Mouse (Mus musculus) intestine, embryonic 16.5 days (tissue): ENCODE results near the gene B3gntl1. TPM values are rescaled to one million over a fixed set of nuclear protein-coding genes. Genes with fewer than 3 reads are reported as not detected.
A peak's percentile ranks its signal among the peaks of the same experiment; 100 is the strongest.

Experiments
- ATAC-seq: fragments of 200-750 bp; cut with Nextera tagmentation; 2 replicates; pipeline ENCODE4 v1.8.0; 2017; ENCODE audit warnings: moderate TSS enrichment, moderate library complexity
- H3K27ac ChIP-seq: fragments of 300-500 bp; sonication (generic); 2 replicates; pipeline ENCODE4 v1.5.1; 2014; ENCODE audit warnings: mild to moderate bottlenecking, low read length
- H3K27me3 ChIP-seq: fragments of 300-500 bp; sonication (generic); replicated peaks from 2 replicates; pipeline ENCODE4 v1.6.1; 2014; ENCODE audit warnings: low read length, control low read depth, mixed read lengths; ENCODE audit not compliant: control insufficient read depth, insufficient read depth
- H3K36me3 ChIP-seq: fragments of 300-500 bp; sonication (generic); 2 replicates; pipeline ENCODE4 v1.6.1; 2014; ENCODE audit warnings: low read length, control low read depth; ENCODE audit not compliant: control insufficient read depth, insufficient read depth
- H3K4me1 ChIP-seq: fragments of 300-500 bp; sonication (generic); 2 replicates; pipeline ENCODE4 v1.6.1; 2014; ENCODE audit warnings: low read length, control low read depth, mixed read lengths; ENCODE audit not compliant: control insufficient read depth, insufficient read depth
- H3K4me2 ChIP-seq: fragments of 300-500 bp; sonication (generic); 2 replicates; pipeline ENCODE4 v1.6.1; 2014; ENCODE audit warnings: low read depth, low read length, control low read depth
- H3K4me3 ChIP-seq: fragments of 300-500 bp; sonication (generic); 2 replicates; pipeline ENCODE4 v1.5.1; 2014; ENCODE audit warnings: mild to moderate bottlenecking, low read length
- H3K9ac ChIP-seq: fragments of 300-500 bp; sonication (generic); 2 replicates; pipeline ENCODE4 v1.6.1; 2014; ENCODE audit warnings: low read depth, low read length
- H3K9me3 ChIP-seq: fragments of 300-500 bp; sonication (generic); 2 replicates; pipeline ENCODE4 v1.6.1; 2016; ENCODE audit warnings: low read length, control low read depth; ENCODE audit not compliant: control insufficient read depth
- WGBS: fragments of 180-500 bp; shearing (Covaris S2); extraction: QIAGEN DNeasy Blood & Tissue Kit; methylation state at CpG from one replicate; pipeline ENCODE4 v1.1.7; 2014; 5-methylcytosine and 5-hydroxymethylcytosine counted together
- polyA plus RNA-seq: library from polyadenylated mRNA; unstranded; fragments of >200 nt; fragmentation: Nextera tagmentation; extraction: Ambion mirVana; gene quantifications from 2 replicates; pipeline ENCODE4 v1.2.1, GENCODE M21; 2015

The B3gntl1 gene
- polyA plus RNA-seq, 1 experiment from 2014 or later, result 6.8 TPM

- no peaks in the 10 kb centered on the region for H3K27me3 ChIP-seq
- H3K4me1 ChIP-seq, result peaks cover 27% of the 10 kb centered on the region
- ATAC-seq, result no peak
- no peaks in the 10 kb centered on the region for H3K9me3 ChIP-seq
- WGBS, result 27% methylated on average over 7 of the region's 7 CpGs
- no peak overlapping the region for H3K4me2 ChIP-seq
- H3K9ac ChIP-seq, result no peak overlapping the region
- H3K4me3 ChIP-seq, result no peak overlapping the region
- no peak overlapping the region for H3K27ac ChIP-seq
- no peaks in the 10 kb centered on the region for H3K36me3 ChIP-seq
These were observed 33.6 kb upstream of the B3gntl1 start for GRCm38 (mm10) chr11:121706521-121707005.

DNA sequence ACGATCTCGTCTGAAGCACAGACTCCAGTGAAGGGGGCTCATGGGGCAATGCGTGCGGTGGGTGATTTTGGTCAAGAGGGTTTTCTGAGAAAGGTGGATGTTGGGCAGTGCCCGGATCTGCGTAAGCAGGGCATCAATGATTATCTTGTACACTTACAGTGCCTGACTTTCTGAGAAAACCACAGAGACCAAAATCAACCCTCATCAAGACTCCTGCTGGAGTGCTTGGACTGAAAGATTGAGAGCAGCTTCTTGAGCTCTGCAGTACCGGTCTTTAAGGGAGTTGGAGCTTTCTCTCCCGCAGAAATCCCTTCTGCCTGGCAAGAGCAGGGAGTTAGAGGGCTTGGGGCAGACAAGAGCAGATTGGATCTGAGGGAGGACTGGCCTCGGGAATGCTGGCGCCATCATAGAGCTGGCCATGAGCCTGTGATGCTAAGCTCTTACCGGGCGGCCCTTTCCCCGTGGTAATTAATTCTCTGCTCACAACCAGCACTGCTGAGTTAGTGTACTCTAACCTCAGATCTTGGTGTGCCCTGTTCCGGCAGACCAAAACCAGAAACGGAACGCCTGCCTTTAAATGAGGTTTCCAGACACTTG, 30.8 kb upstream of the B3gntl1 start:
- 15% methylated on average over 16 of the region's 16 CpGs for WGBS
- Histone ChIP-seq H3K36me3 (no peaks in the 10 kb centered on the region), H3K27ac (peak overlapping the region; percentile 86), H3K4me1 (peaks cover 26% of the 10 kb centered on the region), H3K4me3 (peak overlapping the region; percentile 84), H3K4me2 (peak overlapping the region; percentile 90), H3K9me3 (no peaks in the 10 kb centered on the region), H3K9ac (peak overlapping the region; percentile 84), H3K27me3 (no peaks in the 10 kb centered on the region)
- no peak for ATAC-seq

- H3K27me3 ChIP-seq, result no peaks in the 10 kb centered on the region
- no peaks in the 10 kb centered on the region for H3K36me3 ChIP-seq
- peak overlapping the region; percentile 86 for H3K27ac ChIP-seq
- H3K9me3 ChIP-seq, result no peaks in the 10 kb centered on the region
- H3K4me3 ChIP-seq, result peak overlapping the region; percentile 84
- WGBS, result under 1% methylated on average over 40 of the region's 40 CpGs
- H3K4me1 ChIP-seq, result peaks cover 26% of the 10 kb centered on the region
- peak overlapping the region; percentile 90 for H3K4me2 ChIP-seq
- ATAC-seq, result peak; percentile 20
- peak overlapping the region; percentile 84 for H3K9ac ChIP-seq
These were observed 30.1 kb upstream of the B3gntl1 start for GRCm38 (mm10) chr11:121702895-121703618.

DNA sequence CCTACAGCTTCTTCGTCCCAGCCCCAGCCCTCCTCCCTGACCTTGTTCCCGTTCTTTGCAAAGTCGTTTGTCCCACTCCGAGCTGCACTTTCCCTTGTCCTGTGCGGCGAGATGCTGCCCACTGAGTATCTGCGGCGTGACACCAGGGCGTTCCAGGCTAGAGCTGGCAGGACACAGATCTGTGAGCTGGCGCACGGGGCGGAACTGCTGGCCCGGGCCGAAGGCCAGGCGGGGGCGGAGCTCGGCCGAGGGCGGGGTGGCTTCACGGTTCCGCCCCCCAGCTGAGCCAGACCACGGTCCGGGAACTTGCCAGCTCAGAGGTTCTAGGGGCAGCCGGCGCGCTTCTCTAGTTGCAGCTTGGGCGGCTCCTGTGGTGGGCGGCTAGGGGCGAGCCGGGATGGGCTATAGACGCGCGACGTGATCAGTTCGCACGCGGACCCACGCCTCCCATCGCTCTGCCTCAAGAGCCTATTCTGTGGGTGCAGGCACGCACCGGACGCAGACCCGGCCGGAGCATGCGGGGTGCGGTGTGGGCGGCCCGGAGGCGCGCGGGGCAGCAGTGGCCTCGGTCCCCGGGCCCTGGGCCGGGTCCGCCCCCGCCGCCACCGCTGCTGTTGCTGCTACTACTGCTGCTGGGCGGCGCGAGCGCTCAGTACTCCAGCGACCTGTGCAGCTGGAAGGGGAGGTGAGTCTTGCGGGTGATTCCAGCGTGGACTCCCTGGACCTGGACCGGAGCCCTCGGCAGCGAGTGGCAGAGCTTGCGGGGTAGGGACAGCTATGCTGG, 29.4 kb upstream of the B3gntl1 start:
- H3K4me3 ChIP-seq, result peak overlapping the region; percentile 84
- no peaks in the 10 kb centered on the region for H3K36me3 ChIP-seq
- peak overlapping the region; percentile 90 for H3K4me2 ChIP-seq
- H3K27me3 ChIP-seq, result no peaks in the 10 kb centered on the region
- peak; percentile 92 for ATAC-seq
- WGBS, result under 1% methylated on average over 63 of the region's 69 CpGs
- H3K27ac ChIP-seq, result peak overlapping the region; percentile 86
- no peaks in the 10 kb centered on the region for H3K9me3 ChIP-seq
- peaks cover 26% of the 10 kb centered on the region for H3K4me1 ChIP-seq
- peak overlapping the region; percentile 84 for H3K9ac ChIP-seq

DNA sequence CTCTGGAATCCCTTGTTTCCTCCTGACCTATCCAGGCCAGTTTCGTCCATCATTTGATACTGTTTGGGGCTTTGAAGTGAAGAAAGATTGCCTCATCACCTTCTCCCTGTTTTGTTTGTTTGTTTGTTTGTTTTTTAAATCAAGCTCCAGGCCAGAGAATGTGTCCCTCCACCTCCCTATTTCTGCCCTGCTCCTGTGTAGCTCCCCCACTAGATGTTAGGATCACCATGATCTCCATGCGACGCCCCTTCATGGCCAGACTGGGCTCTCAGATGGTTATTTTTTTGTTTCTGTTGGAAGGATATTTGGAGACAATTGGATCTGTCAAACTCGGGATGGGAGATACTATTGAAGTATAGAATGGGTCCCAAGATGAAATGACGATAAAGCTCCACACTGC, 28.3 kb upstream of the B3gntl1 start, which contains the start of gene Metrnl:
Gene Metrnl, plus strand, starts transcription at position 301 of the 400 bp plus-strand sequence.
- Histone ChIP-seq H3K4me2 (peak within 1 kb of the TSS; percentile 90), H3K9me3 (no peaks in the 10 kb centered on the region), H3K4me3 (peak within 1 kb of the TSS; percentile 84), H3K9ac (peak within 1 kb of the TSS; percentile 84), H3K27me3 (no peaks in the 10 kb centered on the region), H3K36me3 (no peaks in the 10 kb centered on the region), H3K4me1 (peaks cover 22% of the 10 kb centered on the region), H3K27ac (peak within 1 kb of the TSS; percentile 86)
- WGBS, result 91% methylated on average over 5 of the region's 5 CpGs
- ATAC-seq, result no peak

DNA sequence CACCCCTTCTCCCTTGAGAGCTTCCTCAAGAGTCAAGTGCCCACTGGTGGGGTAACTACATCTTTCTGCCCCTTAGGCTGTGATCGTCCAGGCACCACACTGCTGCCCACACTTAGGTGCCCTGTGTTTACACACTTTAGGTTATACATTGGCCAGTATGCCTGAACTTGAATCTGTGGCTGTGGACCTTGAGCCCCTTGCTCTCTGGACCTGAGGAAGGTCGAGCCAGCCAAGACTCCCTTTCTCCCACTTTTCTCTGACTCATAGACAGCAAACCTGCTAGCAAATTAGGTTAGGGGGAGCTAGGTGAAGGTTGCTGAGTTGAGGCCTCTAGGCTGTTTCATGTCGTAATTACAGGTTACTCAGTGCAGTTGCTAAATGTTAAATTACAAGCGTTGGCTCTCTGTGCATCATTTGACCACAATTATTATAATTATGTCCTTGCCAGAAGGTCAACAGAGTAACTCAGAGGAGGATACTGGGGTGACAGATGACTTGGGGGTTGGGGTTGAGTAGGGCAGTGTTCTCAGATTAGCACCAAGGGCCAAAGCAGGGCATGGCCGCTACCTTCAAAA, 25.5 kb upstream of the B3gntl1 start:
- Histone ChIP-seq H3K36me3 (no peaks in the 10 kb centered on the region), H3K27ac (no peak overlapping the region), H3K4me2 (no peak overlapping the region), H3K27me3 (no peaks in the 10 kb centered on the region), H3K4me1 (peaks cover 8% of the 10 kb centered on the region), H3K4me3 (no peak overlapping the region), H3K9ac (no peak overlapping the region), H3K9me3 (no peaks in the 10 kb centered on the region)
- ATAC-seq, result no peak
- WGBS, result 71% methylated on average over 5 of the region's 5 CpGs

GRCm38 (mm10) chr11:121697271-121697670, 24.3 kb upstream of the B3gntl1 start:
- WGBS, result 86% methylated on average over 4 of the region's 4 CpGs
- no peak for ATAC-seq
- Histone ChIP-seq H3K27me3 (no peaks in the 10 kb centered on the region), H3K36me3 (no peaks in the 10 kb centered on the region), H3K4me1 (peaks cover 8% of the 10 kb centered on the region), H3K9ac (no peak overlapping the region), H3K27ac (no peak overlapping the region), H3K4me2 (no peak overlapping the region), H3K9me3 (no peaks in the 10 kb centered on the region), H3K4me3 (no peak overlapping the region)

- Histone ChIP-seq H3K27ac (no peak overlapping the region), H3K9me3 (no peaks in the 10 kb centered on the region), H3K9ac (no peak overlapping the region), H3K27me3 (no peaks in the 10 kb centered on the region), H3K4me3 (no peak overlapping the region), H3K4me2 (no peak overlapping the region), H3K4me1 (no peaks in the 10 kb centered on the region), H3K36me3 (no peaks in the 10 kb centered on the region)
- ATAC-seq, result no peak
- 86% methylated on average over 5 of the region's 5 CpGs for WGBS
These were observed 22.5 kb upstream of the B3gntl1 start for GRCm38 (mm10) chr11:121695304-121696064.
